In genomic region chr5:117937186-117937585, GRCm38 (mm10) we compare ENCODE assay signal across 7 mouse cellular contexts.
"Had no signal": no experiment of that assay in that cellular context is flagged by ENCODE, and none has a peak within 500 bp of the region (broad histone marks: within the 10 kb centered on the region; RNA-seq: fewer than 3 reads in every experiment).

No protein-coding gene starts in this region.

- DNase-seq: kidney, postnatal 25 days; lung, embryonic 14.5 days; lung, postnatal 14 days; right cerebral cortex, postnatal 4 days; spleen, adult 18-20 months; thymus, adult 2 months; thymus, postnatal 25 days had no signal
